Mouse (Mus musculus) G1E-ER4 (cell line): ENCODE results near the gene Orai2. TPM values are rescaled to one million over a fixed set of nuclear protein-coding genes. Genes with fewer than 3 reads are reported as not detected.

Experiments used
- GATA1 ChIP-seq: IDR thresholded peaks from one replicate; pipeline ENCODE4 v1.8.0; 2012; ENCODE audit warnings: low read length, inconsistent platforms
- polyA plus RNA-seq: library from polyadenylated mRNA; stranded (reverse); fragments of >175 nt; gene quantifications from 2 replicates; pipeline ENCODE4 v1.2.3, GENCODE M21; 2012

The Orai2 gene
- polyA plus RNA-seq, 1 experiment, result 30.4 TPM

DNA sequence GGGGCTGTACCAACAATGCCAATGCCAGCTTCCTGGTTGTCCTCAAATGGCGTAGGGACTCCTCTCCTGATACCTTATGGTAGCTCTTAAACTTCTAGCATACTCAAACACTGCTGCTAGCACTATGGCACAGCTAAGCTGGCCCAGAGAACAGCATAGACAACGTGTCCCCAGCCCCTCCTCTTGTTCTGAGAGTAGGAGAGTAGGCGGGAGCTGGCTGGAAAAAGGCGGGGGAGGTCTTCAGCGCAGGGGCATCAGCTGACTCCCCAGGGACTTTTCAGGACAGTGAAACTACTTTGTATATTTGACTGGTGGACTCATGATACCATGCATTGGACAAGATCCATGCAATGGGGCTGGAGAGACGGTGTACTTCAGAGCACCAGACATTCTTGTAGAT lies 11.5 kb upstream of the Orai2 start:
- TF ChIP-seq GATA1, result no peak

DNA sequence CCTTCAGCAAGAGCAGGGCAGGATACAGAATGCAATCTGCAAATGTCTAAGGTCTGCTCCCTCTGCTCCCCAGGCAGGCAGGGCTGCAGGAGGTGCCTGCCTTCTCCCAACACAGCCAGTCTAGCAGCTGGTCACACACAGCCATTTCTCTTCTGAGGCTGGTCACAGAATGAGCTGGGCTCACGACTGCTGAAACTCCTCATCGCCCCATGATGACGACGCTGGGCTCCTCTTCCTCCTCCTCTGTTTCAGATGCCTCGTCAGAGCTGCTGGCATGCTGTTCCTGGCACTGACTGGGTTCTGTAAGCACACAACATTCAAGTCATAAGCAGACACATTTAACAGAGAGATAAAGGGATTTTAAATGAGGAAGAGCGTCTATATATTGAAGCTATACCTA lies 10.7 kb upstream of the Orai2 start:
- TF ChIP-seq GATA1, result no peak

DNA sequence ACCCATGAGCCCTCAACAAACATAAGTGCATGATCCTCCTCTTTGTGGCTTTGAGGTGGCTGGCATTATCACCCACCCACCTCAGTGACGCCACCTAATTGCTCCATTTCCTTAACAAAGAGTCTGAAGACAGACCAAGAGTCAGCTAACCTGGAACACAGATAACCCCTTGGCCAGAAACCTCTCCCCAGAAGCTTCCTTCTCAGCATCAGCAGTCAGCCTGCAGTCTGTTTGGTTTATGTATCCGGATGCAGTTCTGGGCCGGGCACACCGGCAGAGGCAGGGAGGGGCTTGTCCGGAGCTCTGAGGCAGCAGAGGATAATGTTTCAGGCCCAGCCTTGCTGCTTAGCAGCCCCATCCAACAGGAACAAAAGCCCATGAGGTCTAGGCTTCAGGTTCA lies 9.1 kb upstream of the Orai2 start:
- TF ChIP-seq GATA1, result no peak

DNA sequence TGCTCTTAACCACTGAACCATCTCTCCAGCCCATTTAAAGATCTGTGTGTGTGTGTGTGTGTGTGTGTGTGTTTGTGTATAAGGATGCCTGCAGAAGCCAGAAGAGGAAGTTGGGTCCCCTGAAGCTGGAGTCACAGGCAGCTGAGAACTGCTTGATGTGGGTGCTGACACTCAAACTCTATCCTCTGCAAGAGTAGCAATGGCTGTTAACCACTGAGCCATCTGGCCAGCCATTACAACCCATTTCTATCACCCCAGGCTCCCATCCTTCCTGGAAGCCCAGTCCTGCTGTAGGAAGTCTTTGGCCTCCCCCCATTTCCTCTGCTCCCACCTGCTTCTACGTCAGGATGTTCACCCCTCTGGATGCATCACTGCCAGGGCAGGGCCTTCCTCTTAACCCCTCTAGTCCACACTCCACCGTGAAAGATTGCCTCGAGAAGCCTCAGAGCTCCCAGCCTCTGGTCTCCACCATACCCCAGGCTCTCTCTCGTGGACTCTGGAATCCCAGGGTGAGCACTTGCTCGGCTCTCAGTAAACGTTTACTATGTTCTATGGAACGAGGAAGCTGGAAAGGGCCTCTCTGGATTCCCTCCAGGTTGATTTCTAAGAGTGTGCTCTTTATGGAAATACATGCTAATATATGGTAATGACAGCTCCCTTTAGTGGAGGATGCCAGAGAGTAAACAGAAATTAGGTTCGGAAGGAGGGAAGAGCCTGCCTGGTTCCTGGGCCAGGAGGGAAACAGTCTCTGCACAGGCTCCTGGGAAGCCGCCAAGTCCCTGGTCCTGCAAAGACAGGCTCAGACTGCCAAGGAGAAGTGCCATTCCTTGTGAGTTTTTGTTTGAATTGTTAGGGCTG lies 3.3 kb upstream of the Orai2 start:
- TF ChIP-seq GATA1, result no peak

DNA sequence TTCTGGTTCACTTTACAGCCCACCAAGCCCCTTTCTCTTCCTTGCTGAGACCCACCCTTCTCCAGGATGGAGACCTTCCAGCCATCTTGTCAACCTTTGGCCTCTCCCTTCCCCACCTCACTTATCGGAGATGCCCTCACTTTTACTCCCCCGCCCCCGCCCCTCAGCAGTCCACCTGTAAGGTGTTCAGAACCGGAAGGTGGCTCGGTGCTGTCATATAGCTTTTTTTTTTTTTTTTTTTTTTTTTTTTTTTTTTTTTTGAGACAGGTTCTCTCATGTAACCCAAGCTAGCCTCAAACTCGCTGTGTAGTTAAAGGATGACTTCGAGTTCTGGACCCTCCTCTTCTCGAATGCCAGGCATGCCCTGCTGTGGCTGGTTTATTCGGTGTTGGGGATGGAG lies 2.4 kb upstream of the Orai2 start:
- no peak for TF ChIP-seq GATA1

DNA sequence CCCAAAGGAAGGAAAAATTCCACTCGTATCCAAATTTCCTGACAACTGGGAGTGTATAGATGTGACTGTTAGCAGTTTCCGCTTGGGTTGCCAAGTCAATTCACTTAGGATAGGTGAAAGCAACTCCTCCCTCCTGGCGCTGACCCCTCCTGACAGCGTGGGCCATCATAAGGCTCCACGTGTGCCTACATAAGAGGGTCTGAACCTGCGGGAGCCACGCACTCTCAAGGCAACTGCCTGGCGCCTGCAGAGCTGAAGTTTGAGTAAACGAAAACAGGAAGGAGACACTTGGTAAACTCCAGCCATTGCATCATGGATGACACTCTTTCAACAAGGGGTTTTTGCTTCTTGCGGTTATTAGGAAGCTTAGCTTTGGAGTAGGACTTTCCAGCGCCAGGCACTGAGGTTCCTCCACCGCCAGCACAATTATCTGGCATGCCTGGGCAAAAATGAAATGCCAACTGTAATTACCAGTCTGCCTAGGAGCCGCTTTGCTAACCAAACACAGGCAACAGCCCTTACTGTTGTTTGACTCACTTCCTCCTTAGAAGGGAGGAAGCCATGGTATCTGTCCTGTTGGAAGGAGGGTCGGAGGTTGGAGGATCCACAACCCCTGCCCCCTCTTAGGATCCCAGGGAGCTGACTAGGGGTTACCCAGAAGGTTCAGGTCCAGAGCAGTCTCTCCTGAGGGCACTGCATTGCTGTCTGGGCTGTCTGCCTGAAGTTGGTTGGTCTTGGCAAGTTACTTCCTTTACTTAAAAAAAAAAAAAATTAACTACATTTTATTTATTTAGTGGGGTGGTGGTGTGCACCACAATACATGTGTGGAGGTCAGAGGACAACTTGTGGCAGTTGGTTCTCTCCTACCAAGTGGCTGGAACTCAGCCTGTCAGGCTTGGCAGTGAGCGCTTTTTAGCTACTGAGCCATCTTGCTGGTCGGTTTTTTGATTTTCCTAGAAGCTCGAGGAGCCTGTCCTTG lies 1.1 kb upstream of the Orai2 start:
- no peak for TF ChIP-seq GATA1

DNA sequence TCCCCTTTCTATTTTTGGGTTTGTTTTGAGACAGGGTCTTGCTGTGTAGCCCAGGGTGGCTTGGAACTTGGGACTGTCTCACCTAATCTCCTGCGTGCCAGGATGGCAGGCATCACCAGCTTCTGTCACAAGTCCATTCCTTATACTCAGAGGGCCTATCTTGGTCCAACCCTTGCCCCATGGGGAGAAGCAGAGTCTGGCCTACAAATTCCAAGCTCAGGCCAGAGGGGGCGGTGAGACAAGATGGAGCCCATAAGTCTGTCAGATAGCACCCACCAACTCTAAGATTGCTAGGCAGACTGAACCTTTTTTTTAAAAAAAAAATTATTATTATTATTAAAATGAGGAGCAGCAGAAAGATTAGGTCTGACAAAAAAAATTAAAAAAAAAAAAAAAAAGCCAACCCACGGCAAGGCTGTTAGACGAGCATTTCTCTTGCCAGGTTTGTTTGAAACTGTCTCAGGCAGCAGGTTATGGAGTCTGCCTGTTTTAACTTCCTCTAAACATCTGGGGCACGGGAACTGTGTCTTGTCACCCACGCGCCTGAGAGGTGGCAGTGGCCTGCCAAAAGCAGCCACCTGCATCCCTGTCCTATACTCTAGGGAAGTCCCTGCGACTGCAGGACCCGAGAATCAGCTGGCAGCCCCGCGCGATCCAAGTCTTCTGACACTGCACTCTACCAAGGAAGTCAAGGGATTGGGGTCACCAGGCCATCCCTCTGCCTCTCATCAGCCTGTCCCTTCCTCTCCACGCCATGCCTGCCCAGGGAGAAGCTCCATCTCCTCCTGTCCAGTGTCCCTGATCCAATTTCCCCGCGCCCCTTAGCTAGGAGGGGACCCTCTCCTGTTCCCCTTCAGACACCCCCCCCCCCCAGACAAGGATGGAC lies 644 bp downstream of the Orai2 start:
- TF ChIP-seq GATA1, result no peak

DNA sequence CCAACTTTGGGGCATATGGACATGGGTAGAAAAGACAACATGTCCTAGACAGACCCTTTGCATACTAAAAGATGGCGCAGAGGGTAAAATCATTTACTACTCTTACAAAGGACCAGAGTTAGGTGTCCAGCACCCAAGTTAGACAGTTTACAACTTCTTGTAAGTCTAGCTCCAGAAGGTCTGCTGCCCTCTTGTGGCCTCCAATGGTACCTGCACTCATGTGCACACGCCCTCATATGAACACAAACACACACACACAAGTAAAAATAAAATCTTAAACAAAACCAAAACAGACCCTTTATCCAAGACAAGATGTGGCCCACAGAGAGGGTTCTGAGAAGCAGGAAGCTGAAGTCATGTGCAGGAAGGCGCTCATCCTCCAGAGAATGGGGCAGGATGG lies 2.4 kb downstream of the Orai2 start:
- no peak for TF ChIP-seq GATA1

DNA sequence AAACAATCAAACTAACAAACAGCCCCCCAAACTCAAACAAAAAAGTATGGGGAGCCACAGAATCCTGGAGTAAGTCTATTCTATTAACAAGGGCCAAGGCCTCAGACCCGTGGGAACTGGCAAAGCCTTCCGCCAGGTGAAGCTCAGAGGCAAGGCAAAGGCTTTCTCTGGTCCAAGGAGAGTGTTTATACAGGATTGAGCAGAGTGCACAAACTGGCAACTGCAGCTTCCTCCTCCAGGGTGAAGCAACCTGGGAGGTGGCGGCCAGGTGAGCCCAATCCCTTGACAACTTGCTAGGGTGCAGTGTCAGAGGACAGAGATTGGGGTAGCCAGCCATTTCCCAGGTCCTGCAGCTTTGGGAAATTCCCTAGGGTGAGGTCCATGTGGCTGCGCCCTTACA lies 3.2 kb downstream of the Orai2 start:
- no peak for TF ChIP-seq GATA1

DNA sequence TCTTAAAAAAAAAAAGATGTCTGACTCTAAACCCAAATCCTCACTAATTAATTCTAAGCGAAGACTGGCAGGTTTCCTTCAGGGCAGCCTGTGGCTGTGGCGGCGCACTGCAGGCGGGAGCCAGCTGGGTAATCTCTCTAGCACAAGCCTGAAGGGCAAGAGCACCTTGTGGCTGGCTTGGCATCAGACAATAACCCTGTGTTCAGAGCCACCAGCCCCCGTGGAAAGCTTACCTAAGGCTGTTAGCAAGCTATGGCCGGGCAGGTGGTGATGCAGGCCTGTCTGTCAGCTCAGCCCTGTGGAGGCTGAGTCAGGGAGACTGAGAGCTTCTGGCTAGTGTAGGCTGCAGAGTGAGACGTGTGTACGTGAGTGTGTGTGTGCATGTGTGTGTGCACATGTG lies 5.3 kb downstream of the Orai2 start:
- TF ChIP-seq GATA1, result no peak

DNA sequence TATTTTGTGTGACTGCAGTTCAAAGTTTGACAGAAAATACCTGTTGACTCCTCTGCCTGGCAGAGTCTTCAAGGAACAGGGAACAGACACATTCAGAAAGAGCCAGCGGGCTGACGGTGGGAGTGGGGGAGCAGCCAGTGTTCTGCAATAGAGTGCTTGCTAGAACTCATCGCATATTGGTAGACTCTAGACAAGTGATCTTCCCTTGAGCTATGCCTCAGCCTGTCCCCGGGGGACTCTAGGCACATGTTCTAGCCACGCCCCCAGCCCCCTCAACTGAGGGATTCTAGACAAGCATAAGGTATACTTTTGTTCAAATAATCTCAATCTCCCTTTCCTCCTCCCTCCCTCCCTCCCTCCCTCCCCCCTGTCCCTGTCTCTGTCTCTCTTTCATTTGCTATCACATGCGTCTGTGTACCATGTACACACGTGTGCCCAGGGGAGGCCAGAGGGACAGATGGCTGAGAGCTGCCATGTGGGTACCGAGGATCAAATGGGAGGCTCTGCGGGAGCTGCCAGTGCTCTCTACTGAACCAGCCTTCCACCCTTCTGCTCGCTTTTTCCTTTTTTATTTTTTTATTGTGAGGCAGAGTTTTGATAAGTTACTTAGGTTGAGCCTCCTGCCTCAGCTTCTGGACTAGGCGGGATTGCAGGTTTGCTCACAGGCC lies 6.6 kb downstream of the Orai2 start:
- no peak for TF ChIP-seq GATA1

DNA sequence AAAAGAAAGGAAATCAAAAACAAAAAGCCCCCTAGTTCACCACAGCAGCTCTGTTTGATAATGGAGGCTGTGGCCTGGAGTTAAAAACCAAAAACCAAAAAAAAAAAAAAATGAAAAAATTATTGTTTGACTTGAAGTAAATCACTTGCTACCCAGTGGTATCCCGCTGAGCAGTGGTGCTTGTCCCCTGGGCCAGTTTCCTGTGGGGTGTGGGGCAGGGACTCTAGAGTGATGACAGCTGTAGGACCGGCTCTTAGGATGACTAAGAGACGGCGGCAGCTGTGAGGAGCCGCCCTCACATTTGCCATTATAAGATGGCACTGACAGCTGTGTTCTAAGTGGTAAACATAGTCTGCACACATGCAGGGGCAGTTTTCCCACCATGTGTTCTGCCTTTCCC lies 15.1 kb downstream of the Orai2 start:
- no peak for TF ChIP-seq GATA1

DNA sequence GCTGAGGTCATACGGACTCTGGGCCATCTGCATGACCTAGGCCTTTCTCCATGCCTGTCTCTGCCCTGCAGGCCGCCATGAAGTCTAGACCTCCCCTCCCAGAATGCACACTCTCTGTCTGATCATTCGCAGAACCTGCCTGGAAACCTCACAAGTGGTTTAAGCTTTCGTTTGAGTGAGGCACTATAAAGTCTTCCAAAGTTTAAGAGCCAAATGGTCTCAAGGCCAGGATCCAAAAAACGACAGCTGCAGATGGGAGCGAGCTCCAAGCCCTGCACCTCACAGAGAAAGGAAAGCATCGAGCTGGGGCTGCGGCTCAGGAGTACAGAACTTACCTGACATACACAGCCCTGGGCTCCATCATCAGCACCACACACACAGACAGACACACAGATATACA lies 18.1 kb downstream of the Orai2 start:
- no peak for TF ChIP-seq GATA1

DNA sequence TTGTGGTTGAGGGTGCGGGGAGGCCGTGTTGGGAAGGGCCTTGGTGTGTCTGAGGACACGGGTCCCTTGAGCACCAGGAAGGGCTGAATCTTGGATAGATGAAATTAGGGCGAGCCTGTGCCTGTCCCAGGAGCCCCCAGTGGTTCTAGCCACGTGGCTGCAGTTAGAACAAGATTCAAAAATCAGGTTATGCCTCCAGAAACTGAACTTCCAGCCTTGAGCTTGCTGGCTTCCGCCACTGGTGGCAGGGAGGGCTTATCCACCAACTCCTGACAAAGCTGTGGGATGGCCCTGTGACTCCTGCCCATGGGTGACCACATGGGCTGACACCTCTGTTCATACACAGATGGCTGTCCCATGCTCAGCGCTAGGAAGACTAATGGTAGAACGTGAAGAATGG lies 22.8 kb downstream of the Orai2 start:
- TF ChIP-seq GATA1, result no peak

DNA sequence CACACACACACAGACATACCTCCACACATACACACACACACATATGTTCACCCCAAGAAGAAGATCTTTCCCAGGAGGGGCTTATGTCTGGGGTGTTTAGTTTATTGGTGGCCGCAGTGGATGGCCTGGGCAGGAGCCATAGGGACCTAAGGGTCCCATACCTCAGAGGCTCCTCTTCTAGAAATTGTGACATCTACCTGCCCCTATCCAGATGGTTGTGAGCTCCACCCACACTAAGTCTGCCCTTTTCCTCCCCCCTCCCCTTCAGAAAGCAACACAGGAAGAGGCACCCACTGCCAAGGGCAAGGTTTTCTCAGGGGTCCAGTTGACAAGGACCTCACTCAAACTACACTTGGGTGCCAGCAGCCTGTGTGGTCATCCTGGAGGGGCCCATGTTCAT lies 23.6 kb downstream of the Orai2 start:
- TF ChIP-seq GATA1, result no peak
